Mouse (Mus musculus) adrenal gland, postnatal 4 days (tissue): ENCODE results near the gene Hoxa13. TPM values are rescaled to one million over a fixed set of nuclear protein-coding genes. Genes with fewer than 3 reads are reported as not detected.

Experiments used
- DNase-seq, 2 experiments: peaks; one replicate each; pipeline ENCODE4 v3.0.0; 2021 to 2022; ENCODE audit warnings: low spot score in 2 of 2, mixed read lengths in 2 of 2
- total RNA-seq, 2 experiments: library from RNA; stranded (reverse); gene quantifications; 2 replicates each; pipeline ENCODE4 v1.2.3; 2021

Gene Hoxa13
- total RNA-seq, 2 experiments from 2014 or later: not detected

GRCm38 (mm10) chr6:52237346-52238154, 23.1 kb downstream of the Hoxa13 start:
- no peak for DNase-seq

- DNase-seq: no peak
Observed at GRCm38 (mm10) chr6:52236806-52237205, 23.9 kb downstream of the Hoxa13 start.

- DNase-seq: no peak
Observed at GRCm38 (mm10) chr6:52235866-52236265, 24.8 kb downstream of the Hoxa13 start.

GRCm38 (mm10) chr6:52235267-52235666, 25.4 kb downstream of the Hoxa13 start:
- DNase-seq: no peak

- DNase-seq: no peak
Observed at GRCm38 (mm10) chr6:52234428-52235140, 26.1 kb downstream of the Hoxa13 start.

- DNase-seq: no peak
Observed at GRCm38 (mm10) chr6:52233546-52234427, 26.9 kb downstream of the Hoxa13 start.

GRCm38 (mm10) chr6:52232984-52233545, 27.6 kb downstream of the Hoxa13 start:
- DNase-seq: no peak

- no peak for DNase-seq
Observed at GRCm38 (mm10) chr6:52232568-52232965, 28.1 kb downstream of the Hoxa13 start.

GRCm38 (mm10) chr6:52231885-52232567, 28.7 kb downstream of the Hoxa13 start:
- no peak for DNase-seq

- DNase-seq: no peak
Observed at GRCm38 (mm10) chr6:52230516-52231165, 30.0 kb downstream of the Hoxa13 start, which contains the start of gene Hoxa9. Hoxa9 (minus strand) TSS chr6:52231089.

- DNase-seq: no peak
Observed at GRCm38 (mm10) chr6:52229558-52230416, 30.9 kb downstream of the Hoxa13 start.

- DNase-seq: no peak
Observed at GRCm38 (mm10) chr6:52228475-52229465, 31.9 kb downstream of the Hoxa13 start.

- DNase-seq: no peak
Observed at GRCm38 (mm10) chr6:52227470-52228222, 33.0 kb downstream of the Hoxa13 start.

GRCm38 (mm10) chr6:52226569-52227257, 34.0 kb downstream of the Hoxa13 start:
- DNase-seq: no peak

GRCm38 (mm10) chr6:52225612-52226568, 34.8 kb downstream of the Hoxa13 start:
- DNase-seq: no peak
